In genomic region chr5:35462081-35462480, GRCm38 (mm10) we compare ENCODE assay signal across 28 mouse cellular contexts.
DNase-seq lines count a peak whose midpoint lies in the region; ATAC-seq and TF ChIP-seq lines count a peak whose summit lies in the region.
"Had no signal": no experiment of that assay in that cellular context is flagged by ENCODE, and none has a peak within 500 bp of the region (broad histone marks: within the 10 kb centered on the region; RNA-seq: fewer than 3 reads in every experiment).

No protein-coding gene starts in this region.

- no peak overlapping the region for H3K4me2 ChIP-seq in embryonic facial prominence, embryonic 14.5 days (ENCODE audit: low read depth, low read length)
- H3K4me2 ChIP-seq: heart, embryonic 13.5 days; liver, embryonic 15.5 days; midbrain, embryonic 12.5 days; neural tube, embryonic 13.5 days had no signal

- WGBS in thymus, adult 2 months: 33% methylated on average over 8 of the region's 8 CpGs
- WGBS in embryonic facial prominence, embryonic 14.5 days: 13% methylated on average over 8 of the region's 8 CpGs

- H3K9me3 ChIP-seq in embryonic facial prominence, embryonic 14.5 days (ENCODE audit: control insufficient read depth, low read length): no peaks in the 10 kb centered on the region
- H3K9me3 ChIP-seq: liver, embryonic 15.5 days; megakaryocyte, embryonic 14.5 days; midbrain, embryonic 12.5 days; neural tube, embryonic 13.5 days had no signal

- TF ChIP-seq POLR2A in thymus, adult 2 months (IDR thresholded peaks at IDR 0.05; ENCODE audit: control insufficient read depth, extremely low read depth, insufficient read depth, low read length, poor library complexity): no peak

- no peaks in the 10 kb centered on the region for H3K27me3 ChIP-seq in thymus, adult 2 months (ENCODE audit: control insufficient read depth, insufficient read depth, low read length)
- H3K27me3 ChIP-seq in embryonic facial prominence, embryonic 14.5 days (replicated peaks; ENCODE audit: control insufficient read depth, insufficient read depth, low read length): peaks cover 16% of the 10 kb centered on the region

- peak; percentile 31 for DNase-seq in embryo, embryonic 11 days
- no peak for DNase-seq in embryo, embryonic 9.5 days (ENCODE audit: extremely low spot score)
- peak; percentile 4 for DNase-seq in thymus, postnatal 25 days
- no peak for DNase-seq in thymus, adult 2 months
- DNase-seq in embryonic facial prominence, embryonic 14.5 days (ENCODE audit: low spot score): peak; percentile 31
- peak; percentile 82 for DNase-seq in retina, postnatal 1 day
- DNase-seq in lung, adult 18-20 months: no peak
- no peak for DNase-seq in adrenal gland, postnatal 10 days
- DNase-seq: adrenal gland, postnatal 14 days; cerebellum, adult 11-12 months; cerebellum, postnatal 25 days; gastrocnemius, postnatal 10 days; heart, postnatal 14 days; kidney, adult 8-10 months; layer of hippocampus, postnatal 36 days; liver; lung, postnatal 36 days; spleen, adult 18-20 months; thymus, postnatal 36 days had no signal

- 0 out of 2 replicates have a peak, but pooled peaks have one; percentile 34 for ATAC-seq in embryonic facial prominence, embryonic 14.5 days (ENCODE audit: low read depth)
- ATAC-seq: hindbrain, postnatal 0 days; intestine, embryonic 16.5 days had no signal

- H3K36me3 ChIP-seq in thymus, adult 2 months (ENCODE audit: control insufficient read depth, insufficient read depth, low read length): no peaks in the 10 kb centered on the region
- no peaks in the 10 kb centered on the region for H3K36me3 ChIP-seq in embryonic facial prominence, embryonic 14.5 days (ENCODE audit: control insufficient read depth, insufficient read depth, low read length)
- H3K36me3 ChIP-seq: heart, embryonic 13.5 days; liver, embryonic 15.5 days; midbrain, embryonic 12.5 days; neural tube, embryonic 13.5 days had no signal

- no peak for TF ChIP-seq CTCF in thymus, adult 2 months (IDR thresholded peaks at IDR 0.05; ENCODE audit: borderline replicate concordance, control insufficient read depth, extremely low read depth, insufficient read depth, low read length, poor library complexity)

- H3K27ac ChIP-seq in thymus, adult 2 months (ENCODE audit: control insufficient read depth, insufficient read depth, low read length): no peak overlapping the region
- H3K27ac ChIP-seq in embryonic facial prominence, embryonic 14.5 days (replicated peaks; ENCODE audit: low read depth, low read length): no peak overlapping the region
- H3K27ac ChIP-seq: heart, embryonic 13.5 days; hindbrain, postnatal 0 days; kidney, postnatal 0 days; liver, embryonic 15.5 days; midbrain, embryonic 12.5 days; neural tube, embryonic 13.5 days had no signal

- H3K4me1 ChIP-seq in thymus, adult 2 months (replicated peaks; ENCODE audit: control insufficient read depth, insufficient read depth, low read length): peaks cover 4% of the 10 kb centered on the region
- peaks cover 12% of the 10 kb centered on the region for H3K4me1 ChIP-seq in embryonic facial prominence, embryonic 14.5 days (ENCODE audit: control insufficient read depth, insufficient read depth, low read length)
- H3K4me1 ChIP-seq: heart, embryonic 13.5 days; liver, embryonic 15.5 days; megakaryocyte, embryonic 14.5 days had no signal

- no peak overlapping the region for H3K9ac ChIP-seq in embryonic facial prominence, embryonic 14.5 days (ENCODE audit: low read depth, low read length)
- H3K9ac ChIP-seq: heart, embryonic 13.5 days; liver, embryonic 15.5 days; midbrain, embryonic 12.5 days; neural tube, embryonic 13.5 days had no signal

- H3K4me3 ChIP-seq in thymus, adult 2 months (ENCODE audit: control insufficient read depth, insufficient read depth, low read length): no peak overlapping the region
- H3K4me3 ChIP-seq in embryonic facial prominence, embryonic 14.5 days (ENCODE audit: low read depth, low read length): no peak overlapping the region
- H3K4me3 ChIP-seq: heart, embryonic 13.5 days; liver, embryonic 15.5 days; megakaryocyte, embryonic 14.5 days; midbrain, embryonic 12.5 days; myocyte; neural tube, embryonic 13.5 days had no signal

Comparison
In these comparisons a context has a peak if more than half of its experiments do, and no peak if none do; other contexts are left out.
1. DNase-seq: peak in embryo, embryonic 11 days (single experiment), thymus, postnatal 25 days (single experiment), embryonic facial prominence, embryonic 14.5 days (single experiment) and retina, postnatal 1 day (single experiment); none in embryo, embryonic 9.5 days (single experiment), thymus, adult 2 months (single experiment), lung, adult 18-20 months (0 of 2) and adrenal gland, postnatal 10 days (single experiment).